Mouse (Mus musculus): ENCODE data around the gene Galt. TPM values are rescaled to one million over a fixed set of nuclear protein-coding genes. Genes with fewer than 3 reads are reported as not detected.

The Galt gene
- total RNA-seq (2021), result 10 to 100 TPM; 52.1 to 67.7 TPM
- long read RNA-seq, experiment 1, transcript Galt-201 (11 exons, 1,595 nt), result major isoform, 6 of 32 reads
- long read RNA-seq, experiment 1, partial matches to known transcripts, result 10 of 32 reads
- long read RNA-seq, experiment 1, other reads (novel, unspliced or antisense), result 14 of 32 reads
- long read RNA-seq, experiment 2, transcript Galt-201 (11 exons, 1,595 nt), result major isoform, 7 of 25 reads
- long read RNA-seq, experiment 2, partial matches to known transcripts, result 5 of 25 reads
- long read RNA-seq, experiment 2, other reads (novel, unspliced or antisense), result 10 of 25 reads

DNA sequence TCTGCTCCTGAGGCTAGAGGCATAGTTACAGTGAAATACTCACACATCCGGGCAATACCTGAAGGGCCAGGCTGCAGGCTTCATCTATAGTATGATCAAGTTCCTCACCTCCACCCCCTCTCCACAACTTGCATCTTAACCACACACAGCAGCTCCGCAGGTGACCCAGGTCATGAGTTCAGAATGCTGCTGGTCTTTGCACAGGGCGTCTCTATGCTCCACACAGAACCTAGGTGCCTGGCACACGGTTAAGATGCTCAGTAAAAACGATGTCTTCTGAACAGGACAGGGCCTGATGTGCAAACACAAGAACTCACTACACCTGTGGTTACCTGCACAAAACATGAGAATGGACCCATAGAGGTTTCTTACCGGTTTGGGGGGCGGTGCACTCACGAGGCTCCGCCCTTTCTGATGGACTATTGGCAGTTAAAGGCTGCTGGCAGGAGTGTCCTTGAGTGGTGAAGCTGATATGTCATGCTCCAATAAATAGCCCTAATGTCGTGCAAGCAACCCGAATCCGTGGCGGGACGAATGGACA, at the start of gene Galt:
Gene Galt, plus strand, starts transcription at position 432 of the 541 bp plus-strand sequence.
- DNase-seq (ENCODE audit: low spot score in 2 of 2), result peak in 1 of 2 experiments; percentile 42

DNA sequence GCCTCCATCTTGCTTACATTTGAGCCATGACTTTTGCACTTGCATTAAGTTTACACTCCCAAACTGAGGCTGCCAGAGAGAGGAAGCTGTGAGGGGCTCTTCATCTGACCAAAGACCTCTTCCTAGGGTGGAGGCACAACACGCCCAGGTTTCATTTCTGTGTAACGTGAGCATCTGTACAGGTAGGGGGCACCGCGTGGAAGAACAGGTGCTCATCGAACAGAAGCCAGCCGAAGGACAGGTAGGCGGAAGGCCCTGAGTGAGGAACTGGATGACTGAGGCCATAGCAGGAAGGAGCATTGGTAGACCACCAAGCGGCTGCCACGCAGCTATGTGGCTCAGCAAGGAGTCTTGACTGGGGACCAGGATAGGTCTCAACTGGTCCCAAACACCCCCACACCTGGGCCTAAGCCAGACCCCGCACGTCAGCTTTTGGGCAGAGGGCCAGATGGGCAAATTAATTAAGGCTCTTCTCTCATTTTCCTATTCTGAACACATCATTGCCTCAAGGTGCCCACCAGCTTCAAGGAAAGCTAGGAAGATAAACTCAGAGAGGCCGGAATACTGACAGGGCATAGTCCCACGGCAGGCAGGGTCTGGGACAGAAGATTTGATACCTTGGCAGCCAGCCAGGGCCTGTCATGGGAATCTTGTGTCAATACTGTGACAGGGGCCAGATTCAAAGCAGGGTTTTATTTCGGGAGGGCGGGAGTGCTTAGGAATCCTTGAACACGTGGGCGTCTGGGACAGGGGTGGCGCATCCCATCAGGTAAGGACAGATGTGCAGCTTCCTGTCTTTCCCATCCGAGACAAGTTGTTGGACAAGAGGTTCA, 48.9 kb upstream of the Galt start:
- no peak for TF ChIP-seq CTCF (conservative IDR thresholded peaks at IDR 0.05)
- Histone ChIP-seq H3K4me3 (no peak overlapping the region), H3K27ac (no peak overlapping the region)
- DNase-seq (ENCODE audit: low spot score in 2 of 2), result no peak

More for the DNA sequence above, at the start of gene Galt:
- TF ChIP-seq CTCF (conservative IDR thresholded peaks at IDR 0.05), result no peak
- peak within 1 kb of the TSS; percentile 95 for H3K27ac ChIP-seq
- peak within 1 kb of the TSS; percentile 88 for H3K4me3 ChIP-seq

DNA sequence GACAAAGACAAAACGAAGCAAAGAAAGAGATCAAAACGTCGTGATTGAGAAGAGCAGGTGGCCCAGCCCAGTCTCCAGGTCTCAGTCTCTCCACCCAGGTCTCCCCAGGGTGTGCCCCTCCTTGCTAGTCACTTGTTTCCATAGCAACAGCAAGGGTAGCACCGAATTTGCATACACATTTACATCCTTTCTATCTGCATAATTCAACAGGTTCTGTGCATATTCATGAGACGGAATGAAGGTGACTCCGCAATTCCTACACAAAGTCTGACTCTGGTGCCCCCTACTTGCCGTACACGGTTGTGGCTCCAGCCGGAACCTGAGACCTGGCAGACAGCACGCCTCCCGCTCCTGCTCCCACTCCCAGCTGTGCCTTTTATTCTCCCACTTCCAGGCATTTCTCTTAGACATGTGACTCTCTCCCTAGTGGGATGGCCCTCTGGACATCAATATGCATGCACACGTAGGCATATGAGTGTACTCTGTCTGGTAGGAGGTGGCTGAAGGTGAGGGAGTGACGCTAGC, 48.0 kb upstream of the Galt start:
- H3K27ac ChIP-seq, result peak overlapping the region; percentile 23; the same call in 1 of the 2 replicates
- H3K4me3 ChIP-seq, result no peak overlapping the region
- peak; percentile 63 for DNase-seq (ENCODE audit: low spot score in 2 of 2)
- TF ChIP-seq CTCF (conservative IDR thresholded peaks at IDR 0.05), result peak; percentile 83

DNA sequence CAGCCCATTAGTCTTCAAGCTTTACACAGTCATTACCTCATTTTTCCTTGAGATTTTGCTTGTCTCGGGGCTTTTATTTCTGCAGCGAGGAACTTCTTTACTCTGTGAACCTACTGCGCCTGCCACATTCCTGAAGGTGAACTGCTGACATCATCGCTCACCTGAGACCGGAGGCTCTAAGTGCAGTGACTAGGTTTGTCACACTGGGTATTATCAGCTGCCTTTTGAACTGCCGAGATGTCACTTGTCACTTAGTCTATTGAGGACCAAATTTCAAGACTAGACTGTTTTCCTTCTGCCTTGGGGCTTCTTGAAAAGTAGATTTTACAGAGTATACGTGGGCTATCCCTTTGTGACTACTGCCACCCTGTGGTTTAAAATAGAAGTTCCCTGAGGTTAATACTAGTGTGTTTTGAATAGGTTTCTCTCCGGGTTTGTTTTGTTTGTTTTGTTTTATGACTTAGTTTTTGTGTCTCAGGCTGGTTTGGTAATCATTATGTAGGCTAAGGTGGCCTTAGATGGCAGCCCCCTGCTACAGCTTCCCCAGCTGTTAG, 46.8 kb upstream of the Galt start:
- peak; percentile 94 for TF ChIP-seq CTCF (conservative IDR thresholded peaks at IDR 0.05)
- H3K4me3 ChIP-seq, result no peak overlapping the region
- H3K27ac ChIP-seq, result no peak overlapping the region; the same call in 1 of the 2 replicates
- DNase-seq (ENCODE audit: low spot score in 2 of 2), result peak in 1 of 2 experiments; percentile 66

DNA sequence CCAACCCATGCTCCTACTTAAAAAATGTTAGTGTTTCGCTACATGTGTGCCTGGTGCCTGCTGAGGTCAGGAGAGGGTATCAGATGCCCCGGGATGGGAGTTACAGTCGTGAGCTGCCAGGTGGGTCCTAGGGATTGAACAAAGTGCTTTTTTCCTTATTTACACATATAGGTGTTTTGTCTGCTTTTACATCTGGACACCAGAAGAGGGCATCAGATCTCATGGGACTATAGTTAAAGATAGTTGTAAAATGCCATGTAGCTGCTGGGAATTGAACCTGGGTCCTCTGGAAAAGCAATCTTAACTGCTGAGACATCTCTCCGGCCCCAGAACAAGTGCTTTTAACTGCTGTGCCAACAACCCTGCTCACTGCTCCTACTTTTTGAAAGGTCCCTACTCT, 44.8 kb upstream of the Galt start:
- Histone ChIP-seq H3K4me3 (no peak overlapping the region), H3K27ac (no peak overlapping the region)
- no peak for DNase-seq (ENCODE audit: low spot score in 2 of 2)
- peak; percentile 62 for TF ChIP-seq CTCF (conservative IDR thresholded peaks at IDR 0.05)

DNA sequence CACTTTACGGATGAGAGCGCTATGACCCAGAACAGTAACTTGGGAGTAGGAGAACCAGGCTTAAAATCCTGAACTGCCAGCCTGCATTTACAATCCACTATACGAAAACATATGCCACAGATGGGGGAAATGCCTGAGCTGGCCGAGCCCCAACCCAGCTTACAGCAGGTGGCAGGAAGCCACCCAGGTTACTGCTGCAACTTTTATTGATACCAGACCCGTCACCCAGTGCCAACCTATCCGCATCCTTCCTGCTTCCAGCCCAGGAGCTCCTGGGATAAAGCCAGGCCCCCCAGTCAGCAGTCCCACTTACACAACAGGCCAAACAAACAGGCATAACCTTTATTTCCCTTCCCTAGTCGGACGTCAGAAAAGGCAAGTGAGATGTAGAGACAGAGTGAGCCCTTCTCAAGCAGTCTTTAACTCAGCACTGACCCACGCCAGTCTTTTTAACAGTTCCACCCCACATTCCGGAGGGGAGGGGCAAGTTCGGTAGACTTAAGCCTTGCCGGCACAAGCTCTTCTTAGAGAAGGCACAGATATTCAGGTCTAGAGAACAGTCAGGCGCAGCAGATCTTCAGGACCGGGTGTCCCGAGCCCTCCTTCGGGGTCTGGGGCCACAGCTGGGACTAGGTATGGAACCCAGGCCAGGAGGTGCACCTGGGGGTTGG, 43.2 kb upstream of the Galt start:
- TF ChIP-seq CTCF (conservative IDR thresholded peaks at IDR 0.05), result no peak
- peak overlapping the region; percentile 98 for H3K4me3 ChIP-seq
- peak overlapping the region; percentile 97; the same call in 1 of the 2 replicates for H3K27ac ChIP-seq
- DNase-seq (ENCODE audit: low spot score in 2 of 2), result no peak

DNA sequence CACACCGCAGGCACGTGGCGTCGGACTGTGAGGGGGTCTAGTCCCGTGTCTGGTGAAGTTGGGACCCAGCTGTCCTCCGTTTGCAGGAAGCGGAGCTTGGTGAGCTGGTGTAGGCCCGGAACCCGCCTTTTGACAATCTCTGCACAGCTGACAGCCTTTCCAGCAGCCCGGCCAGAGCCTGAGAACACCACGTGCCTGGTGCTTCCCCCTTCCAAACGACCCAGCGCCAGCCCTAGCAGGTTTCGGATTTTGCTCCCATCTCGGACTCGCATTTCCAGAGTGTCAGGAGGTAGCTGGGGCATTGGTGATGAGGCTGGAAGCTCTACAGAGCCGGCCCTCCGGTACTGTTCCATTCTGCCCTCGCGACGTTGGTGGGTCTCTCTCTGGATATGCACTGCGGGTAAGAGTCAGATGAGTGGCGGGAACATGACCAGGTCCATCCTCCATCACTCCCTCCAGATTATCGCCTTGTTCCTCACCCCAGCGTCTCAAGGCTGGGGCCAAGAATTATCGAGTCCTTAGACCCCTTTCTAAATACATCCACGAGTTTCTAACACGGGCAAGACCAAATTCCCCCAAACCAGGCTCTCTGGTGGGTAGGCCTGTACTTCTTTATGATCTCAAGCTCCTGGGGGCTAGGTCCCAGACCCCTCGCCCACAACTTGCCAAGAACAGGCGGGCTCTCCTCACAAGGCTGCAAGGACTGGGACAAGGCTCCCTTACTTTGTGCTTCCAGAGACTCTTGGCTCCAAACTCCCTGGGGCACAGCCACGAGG, 42.4 kb upstream of the Galt start:
- H3K4me3 ChIP-seq, result peak overlapping the region; percentile 98
- H3K27ac ChIP-seq, result peak overlapping the region; percentile 97
- no peak for TF ChIP-seq CTCF (conservative IDR thresholded peaks at IDR 0.05)
- DNase-seq (ENCODE audit: low spot score in 2 of 2), result no peak

DNA sequence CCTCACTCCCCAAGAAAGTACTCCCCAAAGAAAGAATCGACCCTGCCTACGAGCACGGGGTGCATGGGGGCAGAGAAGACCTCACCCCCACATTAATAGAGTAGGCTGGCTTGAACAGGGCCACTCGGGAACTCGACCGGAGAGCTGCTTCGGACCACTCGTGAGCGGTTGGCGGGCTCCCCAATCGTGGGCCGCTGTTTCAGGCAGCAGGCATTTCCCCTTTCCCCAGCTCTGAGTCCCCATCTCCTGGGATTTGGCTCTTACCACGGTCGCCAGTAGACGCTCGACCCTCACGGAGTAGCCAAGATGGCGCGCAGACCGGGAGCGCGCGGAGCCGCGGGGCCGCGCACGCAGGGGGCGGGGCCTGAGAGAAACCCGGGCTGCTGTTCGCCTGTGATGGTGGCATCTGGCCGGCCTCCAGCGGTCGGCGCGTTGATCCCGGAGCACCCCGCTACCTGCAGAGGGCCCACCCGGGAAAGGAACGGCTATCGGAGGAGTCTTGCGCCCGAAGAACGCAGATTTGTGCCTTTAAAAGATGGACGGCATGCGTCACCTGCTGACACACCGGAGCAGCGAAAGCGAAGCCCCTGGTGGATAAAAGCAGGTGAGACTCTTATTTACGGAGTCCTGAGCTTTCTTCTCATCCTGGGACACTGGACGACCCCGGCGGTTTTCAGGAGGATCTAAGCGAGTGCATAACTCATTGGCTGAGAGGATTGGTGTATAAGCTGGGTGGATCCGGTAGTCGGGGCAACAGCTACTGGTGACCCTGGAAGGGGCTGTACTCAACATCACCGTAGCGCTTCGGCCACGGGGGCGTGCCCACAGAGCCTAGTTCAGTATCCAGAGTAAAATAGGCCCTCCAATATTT, 41.6 kb upstream of the Galt start, which contains the start of gene Rpp25l:
Gene Rpp25l, minus strand, starts transcription at position 338 of the 871 bp plus-strand sequence.
- Histone ChIP-seq H3K4me3 (peak within 1 kb of the TSS; percentile 98), H3K27ac (peak within 1 kb of the TSS; percentile 97)
- TF ChIP-seq CTCF (conservative IDR thresholded peaks at IDR 0.05), result peak; percentile 59
- peak; percentile 54 to 82 for DNase-seq (ENCODE audit: low spot score in 2 of 2)

DNA sequence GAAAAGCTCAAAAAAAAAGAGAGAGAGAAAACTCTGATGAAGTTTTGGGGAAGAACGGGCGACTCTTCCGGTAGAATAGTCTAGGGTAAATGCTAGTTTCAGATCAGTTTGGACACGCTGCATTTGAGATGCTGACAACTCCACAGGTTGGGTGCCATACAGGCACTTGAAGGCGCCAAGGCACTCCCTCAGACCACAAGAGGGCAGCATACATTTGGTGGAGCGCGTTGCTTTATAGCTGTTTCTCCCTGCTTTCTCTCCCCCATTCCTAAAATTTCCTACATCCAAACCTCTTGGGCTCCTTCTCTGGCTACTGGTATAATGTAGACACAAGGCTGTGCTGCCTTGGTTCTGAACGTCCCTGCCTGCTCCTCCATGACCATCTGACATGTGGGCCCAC, 40.8 kb upstream of the Galt start:
- Histone ChIP-seq H3K27ac (peak overlapping the region; percentile 8; the same call in 1 of the 2 replicates), H3K4me3 (peak overlapping the region; percentile 98)
- peak; percentile 73 to 79 for DNase-seq (ENCODE audit: low spot score in 2 of 2)
- TF ChIP-seq CTCF (conservative IDR thresholded peaks at IDR 0.05), result peak; percentile 90

DNA sequence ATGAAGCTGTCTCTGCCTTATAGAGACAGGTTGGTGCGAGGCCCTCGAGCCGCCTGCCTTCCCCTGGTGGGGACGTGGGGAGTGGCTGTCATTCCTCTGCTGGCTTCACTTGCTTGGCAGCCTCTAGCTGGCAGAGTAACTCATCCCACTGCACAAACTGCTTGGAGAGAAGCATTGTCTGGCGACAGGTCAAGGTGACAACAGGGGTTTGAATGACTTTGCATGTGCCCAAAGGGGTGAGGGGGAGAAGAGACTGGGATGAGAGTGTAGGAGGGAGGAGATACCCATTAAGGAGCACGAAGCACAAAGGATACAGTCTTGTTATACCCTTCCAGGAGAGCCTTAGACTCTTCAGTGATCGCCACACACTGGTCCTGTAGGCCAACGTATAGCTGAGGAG, 39.9 kb upstream of the Galt start:
- no peak overlapping the region for H3K4me3 ChIP-seq
- TF ChIP-seq CTCF (conservative IDR thresholded peaks at IDR 0.05), result no peak
- DNase-seq (ENCODE audit: low spot score in 2 of 2), result no peak
- H3K27ac ChIP-seq, result peak overlapping the region; percentile 8; the same call in 1 of the 2 replicates

Data from layer of hippocampus, adult 2 months (tissue).